Mouse (Mus musculus) spleen, adult 2 months (tissue): ENCODE measurements at regions not wholly inside any gene's neighbourhood (a gene's known extent, or its start where the extent isn't known, plus 50 kb on each side); places are given as distances from the start of the nearest gene placed in this dataset.

Experiments used
- CTCF ChIP-seq: fragments of 200-500 bp; IDR thresholded peaks from 2 replicates; pipeline ENCODE4 v1.5.1; 2011; ENCODE audit warnings: mild to moderate bottlenecking, inconsistent platforms; ENCODE audit not compliant: insufficient read depth, insufficient read length, insufficient replicate concordance; ENCODE audit errors: extremely low read depth
- POLR2A ChIP-seq: fragments of 200-500 bp; IDR thresholded peaks from 2 replicates; pipeline ENCODE4 v1.6.1; 2011; ENCODE audit warnings: low read depth, low read length, inconsistent platforms

- TF ChIP-seq CTCF: no peak
- TF ChIP-seq POLR2A: no peak
Observed at GRCm38 (mm10) chr12:25168213-25168545, 71.2 kb upstream of the Id2 start.
